Mouse (Mus musculus): ENCODE measurements at regions not wholly inside any gene's neighbourhood (a gene's known extent, or its start where the extent isn't known, plus 50 kb on each side); places are given as distances from the start of the nearest gene placed in this dataset.

- no peak overlapping the region for H3K27ac ChIP-seq (ENCODE audit: insufficient read depth, low read length)
- no peaks in the 10 kb centered on the region for H3K4me1 ChIP-seq (ENCODE audit: control insufficient read depth, insufficient read depth, low read length)
- TF ChIP-seq CTCF (IDR thresholded peaks at IDR 0.05; ENCODE audit: extremely low read depth, insufficient read depth, low read length) (no peak), POLR2A (IDR thresholded peaks at IDR 0.05; ENCODE audit: extremely low read depth, insufficient read depth, low read length) (no peak)
- no peak overlapping the region for H3K4me3 ChIP-seq (ENCODE audit: insufficient read depth, low read length)
These were observed 192.4 kb upstream of the Noct start for GRCm38 (mm10) chr3:51031821-51032220.

- no peak for TF ChIP-seq CTCF (IDR thresholded peaks at IDR 0.05; ENCODE audit: extremely low read depth, insufficient read depth, low read length)
- TF ChIP-seq POLR2A (IDR thresholded peaks at IDR 0.05; ENCODE audit: extremely low read depth, insufficient read depth, low read length), result no peak
- H3K4me1 ChIP-seq (ENCODE audit: control insufficient read depth, insufficient read depth, low read length), result no peaks in the 10 kb centered on the region
- no peak overlapping the region for H3K27ac ChIP-seq (ENCODE audit: insufficient read depth, low read length)
- no peak overlapping the region for H3K4me3 ChIP-seq (ENCODE audit: insufficient read depth, low read length)
These were observed 191.0 kb upstream of the Noct start for GRCm38 (mm10) chr3:51033292-51033691.

GRCm38 (mm10) chr3:51036700-51037306 is 187.4 kb upstream of the Noct start:
- Histone ChIP-seq H3K4me1 (ENCODE audit: control insufficient read depth, insufficient read depth, low read length) (no peaks in the 10 kb centered on the region), H3K4me3 (ENCODE audit: insufficient read depth, low read length) (no peak overlapping the region), H3K27ac (ENCODE audit: insufficient read depth, low read length) (no peak overlapping the region)
- TF ChIP-seq POLR2A (IDR thresholded peaks at IDR 0.05; ENCODE audit: extremely low read depth, insufficient read depth, low read length) (no peak), CTCF (IDR thresholded peaks at IDR 0.05; ENCODE audit: extremely low read depth, insufficient read depth, low read length) (no peak)

GRCm38 (mm10) chr3:51042223-51042846 is 181.9 kb upstream of the Noct start:
- Histone ChIP-seq H3K4me1 (ENCODE audit: control insufficient read depth, insufficient read depth, low read length) (no peaks in the 10 kb centered on the region), H3K27ac (ENCODE audit: insufficient read depth, low read length) (no peak overlapping the region), H3K4me3 (ENCODE audit: insufficient read depth, low read length) (no peak overlapping the region)
- TF ChIP-seq POLR2A (IDR thresholded peaks at IDR 0.05; ENCODE audit: extremely low read depth, insufficient read depth, low read length) (no peak), CTCF (IDR thresholded peaks at IDR 0.05; ENCODE audit: extremely low read depth, insufficient read depth, low read length) (no peak)

GRCm38 (mm10) chr3:51048739-51049138 is 175.5 kb upstream of the Noct start:
- H3K4me1 ChIP-seq (ENCODE audit: control insufficient read depth, insufficient read depth, low read length), result no peaks in the 10 kb centered on the region
- no peak overlapping the region for H3K4me3 ChIP-seq (ENCODE audit: insufficient read depth, low read length)
- TF ChIP-seq POLR2A (IDR thresholded peaks at IDR 0.05; ENCODE audit: extremely low read depth, insufficient read depth, low read length) (no peak), CTCF (IDR thresholded peaks at IDR 0.05; ENCODE audit: extremely low read depth, insufficient read depth, low read length) (no peak)
- peak overlapping the region; percentile 50; the same call in 1 of the 2 replicates for H3K27ac ChIP-seq (ENCODE audit: insufficient read depth, low read length)

GRCm38 (mm10) chr3:51050156-51050555 is 174.1 kb upstream of the Noct start:
- H3K4me1 ChIP-seq (ENCODE audit: control insufficient read depth, insufficient read depth, low read length), result no peaks in the 10 kb centered on the region
- no peak overlapping the region for H3K4me3 ChIP-seq (ENCODE audit: insufficient read depth, low read length)
- TF ChIP-seq POLR2A (IDR thresholded peaks at IDR 0.05; ENCODE audit: extremely low read depth, insufficient read depth, low read length), result no peak
- TF ChIP-seq CTCF (IDR thresholded peaks at IDR 0.05; ENCODE audit: extremely low read depth, insufficient read depth, low read length), result no peak
- no peak overlapping the region for H3K27ac ChIP-seq (ENCODE audit: insufficient read depth, low read length)

GRCm38 (mm10) chr3:51055004-51055403 is 169.2 kb upstream of the Noct start:
- no peak overlapping the region for H3K27ac ChIP-seq (ENCODE audit: insufficient read depth, low read length)
- no peaks in the 10 kb centered on the region for H3K4me1 ChIP-seq (ENCODE audit: control insufficient read depth, insufficient read depth, low read length)
- H3K4me3 ChIP-seq (ENCODE audit: insufficient read depth, low read length), result no peak overlapping the region
- no peak for TF ChIP-seq CTCF (IDR thresholded peaks at IDR 0.05; ENCODE audit: extremely low read depth, insufficient read depth, low read length)
- no peak for TF ChIP-seq POLR2A (IDR thresholded peaks at IDR 0.05; ENCODE audit: extremely low read depth, insufficient read depth, low read length)

GRCm38 (mm10) chr3:51064201-51064600 is 160.0 kb upstream of the Noct start:
- Histone ChIP-seq H3K4me3 (ENCODE audit: insufficient read depth, low read length) (no peak overlapping the region), H3K4me1 (ENCODE audit: control insufficient read depth, insufficient read depth, low read length) (no peaks in the 10 kb centered on the region), H3K27ac (ENCODE audit: insufficient read depth, low read length) (no peak overlapping the region)
- TF ChIP-seq CTCF (IDR thresholded peaks at IDR 0.05; ENCODE audit: extremely low read depth, insufficient read depth, low read length) (no peak), POLR2A (IDR thresholded peaks at IDR 0.05; ENCODE audit: extremely low read depth, insufficient read depth, low read length) (no peak)

GRCm38 (mm10) chr3:51066373-51066772 is 157.9 kb upstream of the Noct start:
- Histone ChIP-seq H3K4me1 (ENCODE audit: control insufficient read depth, insufficient read depth, low read length) (no peaks in the 10 kb centered on the region), H3K27ac (ENCODE audit: insufficient read depth, low read length) (no peak overlapping the region), H3K4me3 (ENCODE audit: insufficient read depth, low read length) (no peak overlapping the region)
- no peak for TF ChIP-seq CTCF (IDR thresholded peaks at IDR 0.05; ENCODE audit: extremely low read depth, insufficient read depth, low read length)
- no peak for TF ChIP-seq POLR2A (IDR thresholded peaks at IDR 0.05; ENCODE audit: extremely low read depth, insufficient read depth, low read length)

- no peak overlapping the region for H3K4me3 ChIP-seq (ENCODE audit: insufficient read depth, low read length)
- TF ChIP-seq CTCF (IDR thresholded peaks at IDR 0.05; ENCODE audit: extremely low read depth, insufficient read depth, low read length), result no peak
- no peaks in the 10 kb centered on the region for H3K4me1 ChIP-seq (ENCODE audit: control insufficient read depth, insufficient read depth, low read length)
- no peak overlapping the region for H3K27ac ChIP-seq (ENCODE audit: insufficient read depth, low read length)
These were observed 151.8 kb upstream of the Noct start for GRCm38 (mm10) chr3:51072417-51072816.

All from cortical plate, adult 2 months (tissue).